Mouse (Mus musculus) brain, embryonic 18.5 days (tissue): ENCODE data around the gene Ube2e2.

ENCODE experiments used
- DNase-seq: peaks from one replicate; pipeline ENCODE4 v3.0.0-alpha.2; 2012; ENCODE audit warnings: low read depth, low spot score

The Ube2e2 gene

GRCm38 (mm10) chr14:18893947-18894445, at the start of gene Ube2e2:
Ube2e2 (minus strand) TSS chr14:18894267.
- no peak for DNase-seq

GRCm38 (mm10) chr14:18940068-18940467, 46.0 kb upstream of the Ube2e2 start:
- DNase-seq: no peak

GRCm38 (mm10) chr14:18903553-18903952, 9.5 kb upstream of the Ube2e2 start:
- no peak for DNase-seq

GRCm38 (mm10) chr14:18893121-18893946, 733 bp downstream of the Ube2e2 start:
- DNase-seq: peak; percentile 63

- no peak for DNase-seq
Observed at GRCm38 (mm10) chr14:18889571-18889970, 4.5 kb downstream of the Ube2e2 start.

GRCm38 (mm10) chr14:18882493-18882892, 11.6 kb downstream of the Ube2e2 start:
- no peak for DNase-seq

GRCm38 (mm10) chr14:18870716-18871115, 23.4 kb downstream of the Ube2e2 start:
- DNase-seq: no peak

GRCm38 (mm10) chr14:18828661-18829060, 65.4 kb downstream of the Ube2e2 start:
- no peak for DNase-seq

GRCm38 (mm10) chr14:18826753-18827152, 67.3 kb downstream of the Ube2e2 start:
- no peak for DNase-seq

GRCm38 (mm10) chr14:18820713-18821112, 73.4 kb downstream of the Ube2e2 start:
- no peak for DNase-seq

- no peak for DNase-seq
Observed at GRCm38 (mm10) chr14:18796857-18797256, 97.2 kb downstream of the Ube2e2 start.

GRCm38 (mm10) chr14:18795787-18796186, 98.3 kb downstream of the Ube2e2 start:
- no peak for DNase-seq

- DNase-seq: no peak
Observed at GRCm38 (mm10) chr14:18778993-18779675, 114.9 kb downstream of the Ube2e2 start.

GRCm38 (mm10) chr14:18778241-18778640, 115.8 kb downstream of the Ube2e2 start:
- no peak for DNase-seq

- DNase-seq: no peak
Observed at GRCm38 (mm10) chr14:18776132-18776531, 117.9 kb downstream of the Ube2e2 start.

- no peak for DNase-seq
Observed at GRCm38 (mm10) chr14:18773724-18774123, 120.3 kb downstream of the Ube2e2 start.

GRCm38 (mm10) chr14:18759601-18760356, 134.3 kb downstream of the Ube2e2 start:
- DNase-seq: no peak

GRCm38 (mm10) chr14:18758595-18759532, 135.2 kb downstream of the Ube2e2 start:
- no peak for DNase-seq

GRCm38 (mm10) chr14:18758003-18758402, 136.1 kb downstream of the Ube2e2 start:
- no peak for DNase-seq

- DNase-seq: no peak
Observed at GRCm38 (mm10) chr14:18755410-18755809, 138.7 kb downstream of the Ube2e2 start.

GRCm38 (mm10) chr14:18754595-18754994, 139.5 kb downstream of the Ube2e2 start:
- no peak for DNase-seq
